Mouse (Mus musculus): ENCODE measurements around the gene Zcwpw1. TPM values are rescaled to one million over a fixed set of nuclear protein-coding genes. Genes with fewer than 3 reads are reported as not detected.
"Not testable (repeated sequence)": the region's sequence is repeated elsewhere in the genome, so short reads cannot be mapped to it uniquely, and the experiment has no call there.

Zcwpw1 gene
- total RNA-seq (2021) (1 to 10 TPM; 2.0 to 2.2 TPM), polyA plus RNA-seq (2012; rRNA removed) (0.38 and 0.56 TPM in 2 replicates)
- long read RNA-seq, partial matches to known transcripts, result 1 of 1 reads
- long read RNA-seq, other reads (novel, unspliced or antisense), result 0 of 1 reads

- DNase-seq, result peak; percentile 96
These were observed at the start of gene Zcwpw1, which contains the start of gene Mepce for GRCm38 (mm10) chr5:137787151-137787928. TSS of gene Zcwpw1 (plus strand) at chr5:137787798. TSS of gene Mepce (minus strand) at chr5:137787655.

- peak; percentile 23 for DNase-seq
These were observed 49.1 kb upstream of the Zcwpw1 start for GRCm38 (mm10) chr5:137738516-137738915.

GRCm38 (mm10) chr5:137739471-137739870, 48.1 kb upstream of the Zcwpw1 start:
- no peak for DNase-seq

- no peak for DNase-seq
These were observed 47.1 kb upstream of the Zcwpw1 start for GRCm38 (mm10) chr5:137740506-137740905.

- peak; percentile 85 for DNase-seq
These were observed 46.3 kb upstream of the Zcwpw1 start, which contains the start of gene Nyap1 for GRCm38 (mm10) chr5:137741023-137741931. TSS of gene Nyap1 (minus strand) at chr5:137741607.

- no peak for DNase-seq
These were observed 45.5 kb upstream of the Zcwpw1 start for GRCm38 (mm10) chr5:137742048-137742447.

GRCm38 (mm10) chr5:137742836-137743235, 44.8 kb upstream of the Zcwpw1 start:
- no peak for DNase-seq

GRCm38 (mm10) chr5:137744197-137744596, 43.4 kb upstream of the Zcwpw1 start:
- DNase-seq, result no peak

GRCm38 (mm10) chr5:137745214-137746171, 42.1 kb upstream of the Zcwpw1 start, which contains the start of gene Tsc22d4:
TSS of gene Tsc22d4 (plus strand) at chr5:137745730.
- peak; percentile 96 for DNase-seq

GRCm38 (mm10) chr5:137746282-137746850, 41.2 kb upstream of the Zcwpw1 start:
- peak; percentile 82 for DNase-seq

GRCm38 (mm10) chr5:137746851-137747325, 40.7 kb upstream of the Zcwpw1 start:
- DNase-seq, result peak; percentile 48

- DNase-seq, result peak; percentile 70
These were observed 40.2 kb upstream of the Zcwpw1 start for GRCm38 (mm10) chr5:137747326-137747961.

GRCm38 (mm10) chr5:137748130-137748770, 39.3 kb upstream of the Zcwpw1 start:
- no peak for DNase-seq

- no peak for DNase-seq
These were observed 38.3 kb upstream of the Zcwpw1 start for GRCm38 (mm10) chr5:137749196-137749836.

- not testable (repeated sequence) for DNase-seq
These were observed 37.4 kb upstream of the Zcwpw1 start for GRCm38 (mm10) chr5:137750212-137750611.

- no peak for DNase-seq
These were observed 36.2 kb upstream of the Zcwpw1 start for GRCm38 (mm10) chr5:137751221-137751887.

- no peak for DNase-seq
These were observed 35.6 kb upstream of the Zcwpw1 start for GRCm38 (mm10) chr5:137751988-137752387.

GRCm38 (mm10) chr5:137753111-137753832, 34.3 kb upstream of the Zcwpw1 start:
- no peak for DNase-seq
